8 mouse cellular contexts compared by ENCODE assay signal in genomic region chr13:23746201-23747080, GRCm38 (mm10). TPM values are rescaled to one million over a fixed set of nuclear protein-coding genes. Genes with fewer than 3 reads are reported as not detected.
DNase-seq lines count a peak whose midpoint lies in the region; ATAC-seq lines count a peak whose summit lies in the region.
"Not testable (repeated sequence)": the region's sequence is repeated elsewhere in the genome, so short reads cannot be mapped to it uniquely, and the experiment has no call there.

TSS of gene Hist1h2bb (plus strand) at chr13:23746734.

- peaks cover 19% of the 10 kb centered on the region for H3K4me1 ChIP-seq in intestine, embryonic 14.5 days (replicated peaks; ENCODE audit: control insufficient read depth, insufficient read depth, low read length)

- under 1% methylated on average over 38 of the region's 58 CpGs for WGBS in intestine, embryonic 14.5 days

- peak within 1 kb of the TSS; percentile 89 for H3K9ac ChIP-seq in intestine, embryonic 14.5 days (ENCODE audit: low read length)

- peak within 1 kb of the TSS; percentile 44 for H3K4me3 ChIP-seq in intestine, embryonic 14.5 days (ENCODE audit: low read depth, low read length)

- H3K4me2 ChIP-seq in intestine, embryonic 14.5 days (ENCODE audit: low read length): peak within 1 kb of the TSS; percentile 92

- DNase-seq in adrenal gland, adult (ENCODE audit: inconsistent age in 2 of 2, low spot score in 1 of 2): peak; percentile 84 to 95
- peak; percentile 95 for DNase-seq in embryo, embryonic 10.5 days (ENCODE audit: low spot score)
- peak; percentile 52 for DNase-seq in gastrocnemius, postnatal 14 days
- DNase-seq in intestine, embryonic 14.5 days (ENCODE audit: low spot score): peak; percentile 91
- DNase-seq in left cerebral cortex, postnatal 10 days (ENCODE audit: extremely low spot score in 1 of 2, low spot score in 2 of 2): peak; percentile 72 to 85
- peak; percentile 52 for DNase-seq in right cerebral cortex, postnatal 14 days
- DNase-seq in urinary bladder, postnatal 36 days (ENCODE audit: low spot score in 2 of 2): peak; percentile 61 to 65

- peak within 1 kb of the TSS; percentile 100 for H3K27ac ChIP-seq in intestine, embryonic 14.5 days (ENCODE audit: low read depth)

- H3K27me3 ChIP-seq in intestine, embryonic 14.5 days (replicated peaks; ENCODE audit: control insufficient read depth, insufficient read depth, low read length): not testable (repeated sequence)

- intact Hi-C loops in gastrocnemius, postnatal 14 days (cut with DNase I; ENCODE audit: low total_unique reads); left cerebral cortex, postnatal 10 days (cut with DNase I): not testable (repeated sequence)

- H3K36me3 ChIP-seq in intestine, embryonic 14.5 days (ENCODE audit: control insufficient read depth, insufficient read depth, low read length): not testable (repeated sequence)

- ATAC-seq in intestine, embryonic 14.5 days (replicated peaks; ENCODE audit: low FRiP score, low TSS enrichment, low read depth): peak; percentile 89
- peak; percentile 66 for ATAC-seq in megakaryocyte progenitor cell, adult 5-6 weeks (replicated peaks; ENCODE audit: poor library complexity)

- not testable (repeated sequence) for H3K9me3 ChIP-seq in intestine, embryonic 14.5 days (ENCODE audit: control insufficient read depth, low read length)

RNA-seq across cellular contexts. Expression of gene Hist1h2bb, which starts in this region (rescaled TPM):
- 10 to 100 TPM; 42.8 to 44.6 TPM for total RNA-seq in gastrocnemius, postnatal 14 days (2021)
- polyA plus RNA-seq in intestine, embryonic 14.5 days (2014; fragmentation: Nextera tagmentation; extraction: Ambion mirVana): 2.5 and 5.0 TPM in 2 replicates
- 10 to 100 TPM; 25.4 to 26.6 TPM for total RNA-seq in left cerebral cortex, postnatal 10 days (2021)
- 232 TPM in 2 replicates for total RNA-seq in megakaryocyte progenitor cell, adult 5-6 weeks (2015)
- 3,020 and 3,268 TPM in 2 replicates for total RNA-seq in megakaryocyte progenitor cell, adult 5-6 weeks (2017)

Comparison
In these comparisons a context has a peak if more than half of its experiments do, and no peak if none do; other contexts are left out.
1. Peak in every context shown above with its lines: DNase-seq, ATAC-seq, H3K4me3 ChIP-seq and H3K27ac ChIP-seq.
2. RNA of gene Hist1h2bb (total RNA-seq): 232 to 3,268 TPM in megakaryocyte progenitor cell, adult 5-6 weeks; 42.8 to 44.6 TPM in gastrocnemius, postnatal 14 days and 25.4 to 26.6 TPM in left cerebral cortex, postnatal 10 days; every median in the first group is over 4 times any median in the second.